Mouse (Mus musculus): ENCODE results near the gene Olfr701.

Olfr701 gene

DNA sequence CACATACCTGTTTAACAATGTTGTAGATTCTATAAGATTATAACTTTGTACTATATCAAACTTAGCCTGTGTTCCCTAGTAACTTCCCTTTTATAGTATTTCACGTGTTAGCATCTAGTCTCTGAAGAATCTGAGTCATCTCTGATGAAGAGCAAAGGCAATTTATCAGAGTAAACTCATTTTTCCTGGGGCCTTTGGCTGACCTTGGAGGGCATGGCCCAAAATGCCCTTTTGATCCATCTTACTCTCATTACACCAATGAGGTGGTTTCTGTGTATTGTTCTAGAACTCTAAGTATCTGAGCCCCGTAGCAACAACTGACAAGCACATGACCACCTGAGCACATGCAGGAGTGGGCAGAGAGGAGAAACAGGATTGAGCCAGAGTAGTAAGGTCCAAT lies at the start of gene Olfr701:
Gene Olfr701 (plus strand): TSS at position 301 of the 400 bp plus-strand sequence.
- in situ Hi-C loops (cut with MboI) = no loop called here

DNA sequence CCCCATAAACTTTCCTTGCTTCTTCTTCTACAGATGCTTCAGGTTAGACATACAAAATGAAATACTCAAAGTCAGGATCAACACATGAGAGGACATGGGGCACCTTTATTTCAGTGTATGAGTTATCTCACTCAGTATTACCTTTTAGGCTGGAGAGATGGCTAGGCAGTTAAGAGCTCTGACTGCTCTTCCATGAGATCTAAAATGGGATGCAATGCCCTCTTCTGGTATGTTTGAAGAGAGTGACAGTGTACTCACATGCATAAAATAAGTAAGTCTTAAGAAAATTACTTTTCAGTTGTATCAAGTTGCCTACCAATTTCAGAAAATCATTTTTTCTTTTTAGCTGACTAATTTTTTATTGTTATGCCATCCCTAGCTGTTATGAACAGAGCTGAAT lies 25.6 kb upstream of the Olfr701 start:
- in situ Hi-C loops (cut with MboI) = no loop called here

DNA sequence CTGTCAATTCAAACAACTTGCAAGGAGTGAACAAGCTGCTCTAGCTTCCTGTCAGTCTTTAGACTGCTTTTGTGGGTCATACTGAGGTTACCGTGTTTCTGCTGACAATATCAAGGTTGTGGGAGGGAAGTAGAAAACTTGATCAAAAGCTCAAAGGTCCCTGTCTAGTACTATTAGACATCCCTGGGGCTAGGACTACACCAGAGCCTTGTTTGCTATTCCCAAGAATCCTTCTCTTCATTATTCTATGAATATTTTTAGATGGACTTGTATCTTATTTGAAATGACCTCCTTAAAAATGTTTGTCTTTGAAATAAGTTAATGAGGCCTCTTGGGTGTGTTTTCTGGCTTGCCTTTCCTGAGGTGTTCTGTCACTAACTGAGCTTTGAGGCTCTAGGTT lies 20.8 kb upstream of the Olfr701 start, which contains the start of gene Olfr699:
Gene Olfr699 (minus strand): TSS at position 101 of the 400 bp plus-strand sequence.
- in situ Hi-C loops (cut with MboI) = no loop called here

DNA sequence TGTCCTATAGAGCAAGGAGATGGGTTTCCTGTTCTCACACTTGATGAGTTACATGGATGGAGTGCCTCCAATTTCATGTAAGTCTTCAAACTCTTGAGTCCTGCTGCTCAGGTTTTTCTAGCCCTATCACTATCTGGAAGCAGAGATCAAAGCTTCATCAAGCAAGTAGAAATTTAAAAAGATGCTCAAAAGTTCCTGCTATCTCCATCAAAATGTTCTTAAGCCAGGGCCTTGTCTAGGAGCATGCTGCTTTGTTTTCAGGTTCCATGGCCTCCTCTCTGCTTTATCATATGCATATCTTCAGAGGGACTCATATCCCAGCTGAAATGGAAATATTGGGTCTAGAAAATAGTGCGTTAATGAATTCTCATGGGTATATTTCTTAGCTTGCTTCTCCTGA lies 5.2 kb upstream of the Olfr701 start, which contains the start of gene Olfr700:
Gene Olfr700 (minus strand): TSS at position 101 of the 400 bp plus-strand sequence.
- in situ Hi-C loops (cut with MboI) = no loop called here

DNA sequence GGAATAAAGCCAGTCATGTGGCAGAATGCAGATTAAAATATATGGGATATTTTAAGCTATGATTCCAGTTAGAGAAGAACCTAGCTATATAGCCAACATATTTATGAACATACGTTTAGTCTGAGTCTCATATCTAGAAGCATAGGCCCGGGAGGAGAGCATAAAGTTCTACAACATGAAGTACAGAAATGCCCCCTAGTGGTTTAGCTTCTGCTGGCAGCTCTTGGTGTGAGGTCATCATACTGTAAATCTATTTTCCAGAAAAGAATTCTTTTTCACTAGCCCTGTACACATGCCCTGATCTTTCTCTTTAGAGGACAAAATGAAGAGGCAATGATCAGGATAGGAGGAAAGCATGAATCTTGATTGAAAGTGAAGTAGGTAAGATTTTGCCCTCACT lies 1.8 kb downstream of the Olfr701 start:
- in situ Hi-C loops (cut with MboI) = no loop called here

DNA sequence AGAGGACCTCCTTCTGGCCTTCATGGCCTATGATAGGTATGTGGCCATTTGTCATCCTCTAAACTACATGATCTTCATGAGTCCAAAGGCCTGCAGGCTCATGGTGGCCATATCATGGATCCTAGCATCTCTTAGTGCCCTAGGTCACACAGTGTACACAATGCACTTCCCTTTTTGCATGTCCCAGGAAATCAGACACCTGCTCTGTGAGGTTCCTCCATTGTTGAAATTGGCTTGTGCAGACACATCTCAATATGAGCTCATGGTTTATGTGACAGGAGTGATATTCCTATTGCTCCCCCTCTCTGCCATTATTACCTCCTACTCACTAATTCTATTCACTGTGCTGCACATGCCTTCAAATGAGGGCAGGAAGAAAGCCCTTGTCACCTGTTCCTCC lies 4.5 kb downstream of the Olfr701 start:
- in situ Hi-C loops (cut with MboI) = no loop called here

DNA sequence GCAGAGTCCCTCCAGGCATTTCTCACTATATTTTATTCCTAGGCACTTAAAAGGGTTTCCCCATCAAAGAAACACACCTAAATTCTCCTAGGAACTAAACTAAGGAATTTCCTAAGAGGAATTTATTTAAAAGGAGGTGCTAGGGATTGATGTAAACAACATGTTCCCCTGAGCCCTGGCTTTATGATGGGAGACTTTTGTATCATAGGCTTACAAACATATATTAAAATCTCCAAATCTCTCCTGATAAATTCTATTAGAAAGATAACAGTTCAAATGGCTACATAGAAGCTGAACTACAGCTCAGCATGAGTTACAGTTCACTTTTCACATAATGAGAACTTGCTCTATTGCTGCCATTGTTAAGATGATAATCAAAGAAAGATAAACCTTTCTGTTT lies 19.9 kb downstream of the Olfr701 start, which contains the start of gene Olfr702:
Gene Olfr702 (minus strand): TSS at position 101 of the 400 bp plus-strand sequence.
- in situ Hi-C loops (cut with MboI) = no loop called here

DNA sequence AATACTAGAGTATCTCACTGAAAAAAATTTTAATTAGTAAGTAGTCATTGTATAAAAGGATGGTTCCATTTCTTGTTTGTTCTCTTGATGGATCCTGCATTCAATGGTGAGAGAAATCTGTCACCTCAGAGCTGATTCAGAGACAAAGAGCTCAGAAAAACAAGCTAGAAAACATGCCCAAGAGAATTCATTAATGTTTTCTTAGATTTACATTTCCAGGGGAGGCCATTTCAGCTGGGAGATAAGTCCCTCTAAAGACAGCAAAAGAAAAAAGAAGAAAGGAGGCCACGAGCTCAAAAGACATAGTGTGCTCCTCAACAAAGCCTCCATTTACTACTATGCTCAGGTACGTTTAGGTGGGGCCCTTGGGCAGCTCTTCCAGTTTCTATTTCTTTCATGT lies 29.1 kb downstream of the Olfr701 start, which contains the start of gene Olfr703:
Gene Olfr703 (plus strand): TSS at position 301 of the 400 bp plus-strand sequence.
- in situ Hi-C loops (cut with MboI) = no loop called here

DNA sequence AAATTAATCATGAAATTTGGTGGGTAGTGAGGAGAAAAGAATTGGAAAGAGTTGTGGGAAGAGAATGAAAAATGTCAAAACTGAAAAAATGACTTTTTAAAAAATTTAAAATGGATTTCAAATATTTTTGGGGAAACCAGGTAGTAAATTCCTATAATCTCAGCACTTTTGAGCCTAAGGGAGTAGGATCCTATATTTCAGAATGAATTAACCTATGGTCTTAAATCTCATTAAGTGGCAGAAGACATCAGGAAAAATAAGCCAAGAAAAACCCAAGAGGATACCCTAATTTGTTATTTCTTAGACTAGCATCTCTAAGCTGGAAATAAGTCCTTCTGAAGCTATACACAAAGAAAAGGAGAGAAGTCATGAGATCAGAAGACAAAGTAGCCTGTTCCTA lies 49.0 kb downstream of the Olfr701 start, which contains the start of gene Olfr704:
Gene Olfr704 (plus strand): TSS at position 301 of the 400 bp plus-strand sequence.
- in situ Hi-C loops (cut with MboI) = no loop called here

Measured in mature B cell (primary cell).